Mouse (Mus musculus) G1E (cell line): Measurements from ENCODE around the gene Spryd3.

Experiments
- CTCF ChIP-seq: IDR thresholded peaks from 2 replicates; pipeline ENCODE4 v1.5.1; 2012; ENCODE audit warnings: low read depth, low read length, inconsistent platforms, mixed read lengths
- GATA1 ChIP-seq: IDR thresholded peaks from 2 replicates; pipeline ENCODE4 v1.6.1; 2012; ENCODE audit warnings: borderline replicate concordance, low read length, inconsistent platforms, mixed read lengths
- GATA2 ChIP-seq: IDR thresholded peaks from 2 replicates; pipeline ENCODE4 v1.6.1; 2012; ENCODE audit warnings: low read depth, low read length, inconsistent platforms, borderline replicate concordance
- TAL1 ChIP-seq: conservative IDR thresholded peaks from 2 replicates; pipeline ENCODE4 v1.6.1; 2012; ENCODE audit warnings: low read depth, low read length, inconsistent platforms, mixed read lengths

- TF ChIP-seq CTCF (no peak), TAL1 (no peak), GATA1 (no peak), GATA2 (no peak)
Observed at GRCm38 (mm10) chr15:102082148-102082547, 53.9 kb downstream of the Spryd3 start.
